11 mouse cellular contexts compared by ENCODE assay signal in genomic region chr3:70035593-70035992, GRCm38 (mm10). TPM values are rescaled to one million over a fixed set of nuclear protein-coding genes. Genes with fewer than 3 reads are reported as not detected.
DNase-seq lines count a peak whose midpoint lies in the region; ATAC-seq lines count a peak whose summit lies in the region.
"Had no signal": no experiment of that assay in that cellular context is flagged by ENCODE, and none has a peak within 500 bp of the region (broad histone marks: within the 10 kb centered on the region; RNA-seq: fewer than 3 reads in every experiment).

No protein-coding gene starts in this region.

- no peaks in the 10 kb centered on the region for H3K4me1 ChIP-seq in kidney, embryonic 14.5 days (ENCODE audit: control insufficient read depth, insufficient read depth, low read length)
- no peaks in the 10 kb centered on the region for H3K4me1 ChIP-seq in heart, embryonic 10.5 days

- no peaks in the 10 kb centered on the region for H3K36me3 ChIP-seq in kidney, embryonic 14.5 days (ENCODE audit: control insufficient read depth, insufficient read depth, low read length)
- no peaks in the 10 kb centered on the region for H3K36me3 ChIP-seq in heart, embryonic 10.5 days

- H3K9ac ChIP-seq in kidney, embryonic 14.5 days (ENCODE audit: low read depth, low read length) = no peak overlapping the region

- ATAC-seq in kidney, embryonic 14.5 days (ENCODE audit: low FRiP score, low TSS enrichment) = no peak
- ATAC-seq in erythroblast, adult 5-6 weeks (replicated peaks; ENCODE audit: low FRiP score, poor library complexity, severe bottlenecking) = no peak
- ATAC-seq: forebrain, embryonic 16.5 days had no signal

- no peak overlapping the region for H3K4me3 ChIP-seq in kidney, embryonic 14.5 days (ENCODE audit: low read length)
- no peak overlapping the region for H3K4me3 ChIP-seq in heart, embryonic 10.5 days

- H3K27ac ChIP-seq in kidney, embryonic 14.5 days (ENCODE audit: low read depth, low read length) = no peak overlapping the region
- H3K27ac ChIP-seq in heart, embryonic 10.5 days = no peak overlapping the region

- 39% methylated on average over 4 of the region's 4 CpGs for WGBS in kidney, embryonic 14.5 days
- WGBS in heart, embryonic 10.5 days = 50% methylated on average over 4 of the region's 4 CpGs

- H3K27me3 ChIP-seq in kidney, embryonic 14.5 days (ENCODE audit: control insufficient read depth, insufficient read depth, low read length) = no peaks in the 10 kb centered on the region
- no peaks in the 10 kb centered on the region for H3K27me3 ChIP-seq in heart, embryonic 10.5 days (ENCODE audit: insufficient read depth, poor library complexity, severe bottlenecking)

- no peaks in the 10 kb centered on the region for H3K9me3 ChIP-seq in kidney, embryonic 14.5 days (ENCODE audit: control insufficient read depth, low read length)
- no peaks in the 10 kb centered on the region for H3K9me3 ChIP-seq in heart, embryonic 10.5 days

- peak; percentile 33 for DNase-seq in kidney, postnatal 10 days
- DNase-seq in cerebellum, adult 9-11 months = peak; percentile 4
- DNase-seq in layer of hippocampus, adult 18-20 months (ENCODE audit: low spot score in 2 of 2) = peak; percentile 40 to 80
- peak; percentile 74 to 77 for DNase-seq in right cerebral cortex, adult 2 months (ENCODE audit: low spot score in 2 of 2)
- DNase-seq in heart, embryonic 10.5 days (ENCODE audit: low spot score) = no peak
- DNase-seq in adrenal gland, postnatal 25 days = no peak

- H3K4me2 ChIP-seq in kidney, embryonic 14.5 days (replicated peaks; ENCODE audit: low read depth, low read length) = no peak overlapping the region

RNA-seq across cellular contexts. Expression of gene Otol1, which starts 28.2 kb away (rescaled TPM):
- not detected in 2 replicates for polyA plus RNA-seq in kidney, embryonic 14.5 days (2014; fragmentation: Nextera tagmentation; extraction: Ambion mirVana)
- not detected for total RNA-seq in layer of hippocampus, adult 18-20 months (2021)
- not detected in 2 replicates for polyA plus RNA-seq in heart, embryonic 10.5 days (2016; fragmentation: Nextera tagmentation; extraction: Ambion mirVana)
- total RNA-seq in erythroblast, adult 5-6 weeks (2015; ENCODE audit: low replicate concordance) = not detected in 2 replicates
- total RNA-seq in erythroblast, adult 5-6 weeks (2017; ENCODE audit: low replicate concordance) = 0.42 TPM in 1 of 2 replicates, not detected in the other
- total RNA-seq in adrenal gland, postnatal 25 days (2021) = not detected in 2 replicates
- total RNA-seq: liver, adult 2 months; neutrophil, adult 5-6 weeks had no signal
- polyA plus RNA-seq: forebrain, embryonic 16.5 days; liver, adult 2 months had no signal

Comparison
In these comparisons a context has a peak if more than half of its experiments do, and no peak if none do; other contexts are left out.
1. DNase-seq: peak in kidney, postnatal 10 days (single experiment), cerebellum, adult 9-11 months (single experiment), layer of hippocampus, adult 18-20 months (2 of 2) and right cerebral cortex, adult 2 months (2 of 2); none in heart, embryonic 10.5 days (single experiment) and adrenal gland, postnatal 25 days (single experiment).